Mouse (Mus musculus) T-helper 2 cell (primary cell): Measurements from ENCODE around the gene Gm7792.

Experiments
- in situ Hi-C: fragments of 300-600 bp; cut with MboI, MseI; formaldehyde crosslinking; loops from one replicate; pipeline ENCODE4 v1.15.1; 2025; ENCODE audit warnings: high pct_unique_total_duplicates

Gm7792 gene

DNA sequence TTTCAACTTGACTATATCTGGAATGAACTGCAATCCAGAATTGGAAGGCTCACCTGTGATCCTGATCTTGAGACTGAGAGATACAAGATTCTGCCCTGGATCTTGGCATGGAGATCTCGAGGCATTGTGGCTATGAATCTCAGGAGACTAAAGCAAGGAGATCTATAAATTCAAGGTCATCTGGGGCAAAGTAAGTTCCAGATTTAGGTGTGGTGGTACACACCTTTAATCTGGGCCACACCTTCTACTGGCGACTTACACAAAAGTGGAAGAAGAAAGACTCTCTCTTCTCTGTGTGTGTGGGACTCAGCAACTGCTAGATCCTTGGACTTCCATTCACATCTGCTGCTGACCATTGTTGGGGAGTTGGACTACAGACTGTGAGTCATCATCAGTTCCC, at the start of gene Gm7792:
TSS of gene Gm7792 (plus strand) at position 301 of the 400 bp plus-strand sequence.
- in situ Hi-C loops, result loop anchor here (25.0 kb wide), 1 partner anchor 381 kb away; no protein-coding TSS in a partner anchor
